ENCODE assay signal across 19 mouse cellular contexts in genomic region chr6:109146111-109146510, GRCm38 (mm10).
A peak's percentile ranks its signal among the peaks of the same experiment; 100 is the strongest.
DNase-seq lines count a peak whose midpoint lies in the region; ATAC-seq lines count a peak whose summit lies in the region.
"Had no signal": no experiment of that assay in that cellular context is flagged by ENCODE, and none has a peak within 500 bp of the region (broad histone marks: within the 10 kb centered on the region; RNA-seq: fewer than 3 reads in every experiment).

No protein-coding gene starts in this region.

- no peak overlapping the region for H3K4me2 ChIP-seq in forebrain, embryonic 15.5 days (replicated peaks)
- no peak overlapping the region for H3K4me2 ChIP-seq in forebrain, embryonic 12.5 days
- no peak overlapping the region for H3K4me2 ChIP-seq in limb, embryonic 13.5 days (replicated peaks)
- H3K4me2 ChIP-seq in intestine, embryonic 15.5 days (replicated peaks) = no peak overlapping the region
- H3K4me2 ChIP-seq: kidney, embryonic 15.5 days; midbrain, embryonic 13.5 days had no signal

- H3K4me3 ChIP-seq in forebrain, embryonic 15.5 days = no peak overlapping the region
- H3K4me3 ChIP-seq in forebrain, embryonic 12.5 days (replicated peaks) = no peak overlapping the region
- H3K4me3 ChIP-seq in limb, embryonic 13.5 days = no peak overlapping the region
- H3K4me3 ChIP-seq in limb, embryonic 10.5 days = no peak overlapping the region
- H3K4me3 ChIP-seq in intestine, embryonic 15.5 days (replicated peaks) = no peak overlapping the region
- H3K4me3 ChIP-seq: heart, embryonic 10.5 days; kidney, embryonic 15.5 days; midbrain, embryonic 13.5 days had no signal

- H3K36me3 ChIP-seq in forebrain, embryonic 15.5 days = no peaks in the 10 kb centered on the region
- no peaks in the 10 kb centered on the region for H3K36me3 ChIP-seq in forebrain, embryonic 12.5 days (replicated peaks)
- H3K36me3 ChIP-seq in limb, embryonic 13.5 days = no peaks in the 10 kb centered on the region
- H3K36me3 ChIP-seq in limb, embryonic 10.5 days = no peaks in the 10 kb centered on the region
- H3K36me3 ChIP-seq in intestine, embryonic 15.5 days = no peaks in the 10 kb centered on the region
- H3K36me3 ChIP-seq: heart, embryonic 10.5 days; kidney, embryonic 15.5 days; midbrain, embryonic 13.5 days had no signal

- no peak overlapping the region for H3K9ac ChIP-seq in forebrain, embryonic 15.5 days (replicated peaks)
- H3K9ac ChIP-seq in forebrain, embryonic 12.5 days = no peak overlapping the region
- no peak overlapping the region for H3K9ac ChIP-seq in limb, embryonic 13.5 days
- H3K9ac ChIP-seq in intestine, embryonic 15.5 days = no peak overlapping the region
- H3K9ac ChIP-seq: kidney, embryonic 15.5 days; midbrain, embryonic 13.5 days had no signal

- H3K27me3 ChIP-seq in forebrain, embryonic 15.5 days = no peaks in the 10 kb centered on the region
- H3K27me3 ChIP-seq in forebrain, embryonic 12.5 days = no peaks in the 10 kb centered on the region
- peaks cover 2% of the 10 kb centered on the region; the same call in 1 of the 2 replicates for H3K27me3 ChIP-seq in limb, embryonic 13.5 days
- H3K27me3 ChIP-seq in limb, embryonic 10.5 days (ENCODE audit: low read depth, poor library complexity, severe bottlenecking) = no peaks in the 10 kb centered on the region
- no peaks in the 10 kb centered on the region for H3K27me3 ChIP-seq in intestine, embryonic 15.5 days (replicated peaks)
- H3K27me3 ChIP-seq: kidney, embryonic 15.5 days; midbrain, embryonic 13.5 days had no signal

- 0 out of 2 replicates have a peak, but pooled peaks have one; percentile 38 for ATAC-seq in forebrain, embryonic 15.5 days (replicated peaks)
- no peak for ATAC-seq in forebrain, embryonic 12.5 days (ENCODE audit: low FRiP score)
- ATAC-seq in limb, embryonic 13.5 days (ENCODE audit: low FRiP score, low read depth) = peak; percentile 25; the same call in 1 of the 2 replicates
- no peak for ATAC-seq in intestine, embryonic 15.5 days
- ATAC-seq: midbrain, embryonic 13.5 days had no signal

- H3K9me3 ChIP-seq in forebrain, embryonic 15.5 days = no peaks in the 10 kb centered on the region
- H3K9me3 ChIP-seq in forebrain, embryonic 12.5 days = no peaks in the 10 kb centered on the region
- H3K9me3 ChIP-seq in limb, embryonic 13.5 days = no peaks in the 10 kb centered on the region
- no peaks in the 10 kb centered on the region for H3K9me3 ChIP-seq in limb, embryonic 10.5 days (replicated peaks)
- H3K9me3 ChIP-seq in intestine, embryonic 15.5 days = no peaks in the 10 kb centered on the region
- H3K9me3 ChIP-seq: heart, embryonic 10.5 days; kidney, embryonic 15.5 days; midbrain, embryonic 13.5 days had no signal

- peaks cover 4% of the 10 kb centered on the region; the same call in 1 of the 2 replicates for H3K4me1 ChIP-seq in forebrain, embryonic 15.5 days
- no peaks in the 10 kb centered on the region for H3K4me1 ChIP-seq in forebrain, embryonic 12.5 days
- H3K4me1 ChIP-seq in limb, embryonic 13.5 days = no peaks in the 10 kb centered on the region
- H3K4me1 ChIP-seq in limb, embryonic 10.5 days = no peaks in the 10 kb centered on the region
- H3K4me1 ChIP-seq in intestine, embryonic 15.5 days (replicated peaks) = no peaks in the 10 kb centered on the region
- H3K4me1 ChIP-seq: heart, embryonic 10.5 days; kidney, embryonic 15.5 days had no signal

- no peak overlapping the region for H3K27ac ChIP-seq in forebrain, embryonic 15.5 days (replicated peaks)
- H3K27ac ChIP-seq in forebrain, embryonic 12.5 days = no peak overlapping the region
- H3K27ac ChIP-seq in limb, embryonic 13.5 days = no peak overlapping the region
- H3K27ac ChIP-seq in limb, embryonic 10.5 days = no peak overlapping the region
- H3K27ac ChIP-seq in intestine, embryonic 15.5 days = no peak overlapping the region
- H3K27ac ChIP-seq: heart, embryonic 10.5 days; kidney, embryonic 15.5 days; macrophage; midbrain, embryonic 13.5 days had no signal

- DNase-seq in limb, embryonic 10.5 days (ENCODE audit: low spot score) = no peak
- DNase-seq in NIH3T3 (ENCODE audit: low read depth) = peak; percentile 39
- peak; percentile 60 for DNase-seq in layer of hippocampus, adult 9-11 months
- no peak for DNase-seq in ovary, postnatal 14 days (ENCODE audit: low spot score)
- DNase-seq: adrenal gland, postnatal 14 days; B cell, adult 2 months; cerebellum, postnatal 25 days; gastrocnemius, postnatal 25 days; heart, postnatal 14 days; liver; lung, adult 18-20 months had no signal

- 50% methylated on average over 5 of the region's 5 CpGs for WGBS in forebrain, embryonic 15.5 days
- 76% methylated on average over 5 of the region's 5 CpGs for whole genome bisulfite sequencing in forebrain, embryonic 12.5 days
- WGBS in limb, embryonic 13.5 days = 66% methylated on average over 5 of the region's 5 CpGs
- 86% methylated on average over 5 of the region's 5 CpGs for WGBS in limb, embryonic 10.5 days
- WGBS in intestine, embryonic 15.5 days = 71% methylated on average over 5 of the region's 5 CpGs

Comparison
In these comparisons a context has a peak if more than half of its experiments do, and no peak if none do; other contexts are left out.
1. ATAC-seq: peak in forebrain, embryonic 15.5 days (single experiment) and limb, embryonic 13.5 days (single experiment); none in forebrain, embryonic 12.5 days (single experiment) and intestine, embryonic 15.5 days (single experiment).
2. DNase-seq: peak in NIH3T3 (single experiment) and layer of hippocampus, adult 9-11 months (single experiment); none in limb, embryonic 10.5 days (single experiment) and ovary, postnatal 14 days (single experiment).